Mouse (Mus musculus): ENCODE results near the gene Tbpl2. TPM values are rescaled to one million over a fixed set of nuclear protein-coding genes. Genes with fewer than 3 reads are reported as not detected.

The Tbpl2 gene
- polyA plus RNA-seq (2012; rRNA removed) = 0.16 and 0.62 TPM in 2 replicates

DNA sequence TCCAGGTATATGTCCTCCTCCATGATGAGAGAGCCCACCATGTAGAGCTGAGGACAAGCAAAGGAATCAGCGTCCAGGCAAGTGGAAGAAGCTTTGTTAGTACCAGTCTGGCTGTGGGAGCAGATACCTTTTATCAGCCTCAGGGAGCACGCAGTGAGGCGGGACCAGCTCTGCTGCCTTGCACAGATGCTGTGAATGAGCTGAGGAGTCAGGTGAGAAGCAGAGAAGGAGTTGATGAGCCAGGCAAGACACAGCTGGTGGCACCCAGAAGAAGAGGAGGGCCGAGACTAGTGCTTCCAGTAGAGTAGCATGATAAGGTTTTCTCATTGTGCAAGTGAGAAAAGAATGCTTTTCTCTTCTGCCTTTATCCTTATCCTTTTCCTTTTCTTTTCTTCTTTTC is at the start of gene Tbpl2:
TSS of gene Tbpl2 (minus strand) at position 101 of the 400 bp plus-strand sequence.

GRCm38 (mm10) chr2:24049344-24049990 is 46.9 kb downstream of the Tbpl2 start, which contains the start of gene Hnmt:
Gene Hnmt, minus strand, starts transcription at chr2:24049394.

Other genes starting within 250 kb of the Tbpl2 start
- 0.38 and 0.90 TPM in 2 replicates for gene Hnmt, start 47.2 kb downstream of the Tbpl2 start, polyA plus RNA-seq (2012; rRNA removed)
- 0.21 and 0.33 TPM in 2 replicates for gene Il1f8, start 56.6 kb upstream of the Tbpl2 start, polyA plus RNA-seq (2012; rRNA removed)
- gene Il1f9, start 89.9 kb upstream of the Tbpl2 start, polyA plus RNA-seq (2012; rRNA removed) = not detected in 2 replicates
- not detected in 2 replicates for gene Il1f6, start 118.8 kb upstream of the Tbpl2 start, polyA plus RNA-seq (2012; rRNA removed)
- gene Il1f5, start 180.4 kb upstream of the Tbpl2 start, polyA plus RNA-seq (2012; rRNA removed) = not detected in 2 replicates
- not detected in 2 replicates for gene Il1f10, start 194.6 kb upstream of the Tbpl2 start, polyA plus RNA-seq (2012; rRNA removed)
- gene Il1rn, start 240.3 kb upstream of the Tbpl2 start, polyA plus RNA-seq (2012; rRNA removed) = 0.72 and 1.4 TPM in 2 replicates